Mouse (Mus musculus): ENCODE measurements around the gene Luc7l2.
"Not testable (repeated sequence)": the region's sequence is repeated elsewhere in the genome, so short reads cannot be mapped to it uniquely, and the experiment has no call there.

Luc7l2 gene

DNA sequence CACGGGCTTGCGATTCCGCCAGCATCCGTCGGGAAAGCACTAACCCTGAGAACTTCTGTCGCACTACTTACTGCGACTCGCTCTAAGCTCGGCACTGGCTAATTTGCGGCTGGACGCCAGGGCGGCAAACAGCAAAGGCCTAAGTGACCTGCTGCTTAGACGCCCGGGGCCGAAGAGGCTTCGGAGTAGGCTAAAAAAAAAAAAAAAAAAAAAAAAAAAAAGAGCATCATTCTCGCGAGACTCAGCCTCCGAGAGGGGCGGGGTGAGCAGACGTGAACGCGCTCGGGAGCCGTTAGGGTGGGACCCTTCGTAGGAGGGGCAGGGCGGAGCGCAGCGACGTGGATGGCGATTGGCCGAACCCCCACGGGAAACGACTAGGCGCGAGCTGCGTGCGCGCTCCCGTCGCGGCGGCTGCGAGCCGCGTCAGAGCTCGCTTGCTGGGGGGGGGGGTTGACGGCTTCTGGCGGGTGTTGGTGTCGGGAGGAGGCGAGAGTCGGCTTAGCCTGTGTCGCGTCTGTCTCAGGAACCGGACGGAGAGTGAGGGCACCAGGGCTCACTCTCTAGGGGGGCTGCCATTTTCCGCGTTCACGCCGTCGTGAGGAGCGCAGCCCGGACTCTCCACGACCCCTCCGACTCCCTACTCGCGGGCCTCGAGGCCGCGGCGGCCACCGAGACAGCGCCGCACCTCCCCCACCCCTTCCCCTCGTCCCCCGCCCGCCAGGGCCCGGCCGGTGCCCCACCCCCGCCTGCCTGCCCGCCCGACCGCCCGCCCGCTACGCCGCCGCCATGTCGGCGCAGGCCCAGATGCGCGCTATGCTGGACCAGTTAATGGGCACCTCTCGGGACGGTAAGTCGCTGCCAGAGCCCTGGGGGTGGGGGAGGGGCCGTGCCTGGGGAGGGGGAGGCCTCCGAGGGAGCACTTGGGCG is at the start of gene Luc7l2:
Gene Luc7l2 (plus strand): TSS at position 273 of the 927 bp plus-strand sequence.
- peak; percentile 100 for DNase-seq (ENCODE audit: low read depth, low spot score)

DNA sequence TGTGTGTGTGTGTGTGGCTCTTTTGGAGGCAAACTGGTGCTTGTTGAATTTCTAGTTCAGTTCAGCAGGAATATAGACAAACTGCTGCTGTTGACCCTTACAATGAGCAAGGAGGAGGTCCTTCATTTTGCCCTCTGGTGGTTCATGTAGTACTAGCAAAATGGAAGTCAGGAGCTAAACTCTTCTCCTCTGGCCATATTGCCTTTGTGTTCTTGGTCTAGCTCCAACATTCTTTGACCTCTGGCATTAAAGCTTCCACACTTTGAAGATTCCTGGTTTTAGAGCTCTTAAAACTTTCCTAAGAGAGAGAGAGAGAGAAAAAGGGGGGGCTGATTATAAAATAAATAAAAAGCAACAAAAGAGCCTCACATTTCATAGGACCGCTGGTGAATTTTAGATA is 39.0 kb upstream of the Luc7l2 start:
- DNase-seq (ENCODE audit: low read depth, low spot score) = no peak

DNA sequence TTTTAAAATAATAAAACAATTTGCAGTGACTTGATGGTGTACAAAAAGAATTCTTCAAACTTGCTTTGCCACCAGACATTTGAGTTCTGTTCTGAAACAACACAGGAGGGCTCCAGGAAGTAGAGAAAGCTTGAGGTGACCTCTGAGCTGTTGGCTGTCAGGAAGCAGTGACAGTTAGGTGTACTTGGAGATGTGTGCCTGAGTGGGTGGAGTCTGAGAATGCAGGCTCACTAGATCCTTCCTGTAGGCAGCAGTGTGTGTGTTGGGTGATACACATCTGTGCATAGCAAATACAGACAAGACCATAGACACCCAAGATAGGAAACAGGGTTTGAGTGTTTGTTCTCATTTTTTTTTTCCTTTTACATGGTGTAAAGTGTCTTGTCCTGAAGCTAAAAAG is 38.3 kb upstream of the Luc7l2 start:
- DNase-seq (ENCODE audit: low read depth, low spot score) = no peak

DNA sequence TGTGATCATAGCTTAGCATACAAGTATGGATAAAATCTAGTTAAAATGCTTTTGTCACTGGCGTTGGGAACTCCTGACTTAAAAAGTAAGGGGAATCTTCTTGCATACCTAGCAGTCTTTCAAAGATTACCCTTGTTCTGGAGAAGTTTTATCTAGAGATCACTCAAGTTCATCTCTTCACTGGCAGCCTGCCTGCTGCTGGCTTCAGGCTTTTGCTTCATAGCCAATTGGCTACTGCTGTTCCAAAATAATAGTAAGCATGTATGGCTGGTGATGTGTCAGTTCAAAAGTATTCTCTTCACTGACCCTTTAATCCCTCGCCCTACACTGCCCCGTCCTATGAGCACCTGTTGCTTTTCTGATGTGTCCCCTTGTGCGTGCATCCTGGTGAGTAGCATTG is 35.9 kb upstream of the Luc7l2 start:
- DNase-seq (ENCODE audit: low read depth, low spot score) = no peak

DNA sequence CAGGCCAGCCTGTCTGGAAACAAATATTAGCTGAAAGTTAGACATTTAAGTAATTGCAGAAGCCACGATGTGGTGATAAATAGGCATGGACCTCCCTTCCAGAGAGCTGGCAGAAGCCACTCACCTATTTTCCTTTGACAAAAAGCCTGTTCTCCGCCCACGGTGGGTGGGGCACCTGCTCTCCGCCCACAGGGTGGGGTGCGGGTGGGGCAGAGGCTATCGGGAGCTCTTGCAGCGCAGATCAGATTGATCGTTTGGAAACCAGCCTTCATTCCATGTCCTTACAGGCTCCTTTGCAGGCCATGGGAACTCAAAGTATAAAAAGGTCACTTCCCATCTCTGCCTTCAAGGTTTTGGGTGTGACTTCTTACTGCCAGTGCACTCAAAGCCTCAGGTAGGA is 27.3 kb upstream of the Luc7l2 start:
- DNase-seq (ENCODE audit: low read depth, low spot score) = no peak

DNA sequence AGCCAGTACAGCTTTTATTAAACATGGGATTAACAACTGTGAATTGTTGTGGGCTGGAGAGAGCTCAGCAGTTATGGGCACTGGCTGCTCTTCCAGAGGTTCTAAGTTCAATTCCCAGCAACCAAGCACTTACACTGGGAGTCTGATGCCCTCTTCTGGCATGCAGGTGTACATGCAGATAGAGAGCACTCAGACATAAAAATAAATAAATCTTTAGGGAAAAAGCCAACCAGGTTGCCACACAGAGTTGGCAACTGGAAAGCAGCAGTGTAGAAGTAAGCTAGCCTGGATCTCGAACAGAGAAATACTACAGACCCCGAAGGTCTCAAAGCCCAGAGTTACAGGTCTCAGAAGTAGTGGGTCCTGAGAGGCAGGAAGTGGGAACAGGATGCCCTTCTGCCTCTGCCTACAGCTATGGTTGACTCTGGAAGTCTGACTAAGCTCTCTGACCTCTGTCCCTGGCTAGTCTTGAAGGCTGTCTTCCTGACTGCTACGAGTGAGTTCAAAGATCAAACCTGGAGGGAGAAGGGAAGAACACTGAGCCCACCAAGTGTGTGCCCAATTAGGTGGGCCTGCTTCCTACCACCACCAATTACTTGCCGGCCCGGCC is 19.8 kb upstream of the Luc7l2 start:
- DNase-seq (ENCODE audit: low read depth, low spot score) = no peak

GRCm38 (mm10) chr6:38532500-38533420 is 18.4 kb upstream of the Luc7l2 start:
- DNase-seq (ENCODE audit: low read depth, low spot score) = no peak

- DNase-seq (ENCODE audit: low read depth, low spot score) = peak; percentile 100
Measured at GRCm38 (mm10) chr6:38533428-38534405, 17.4 kb upstream of the Luc7l2 start, which contains the start of gene Fmc1. TSS of gene Fmc1 (plus strand) at chr6:38533502.

- DNase-seq (ENCODE audit: low read depth, low spot score) = peak; percentile 96
Measured at GRCm38 (mm10) chr6:38534640-38535365, 16.3 kb upstream of the Luc7l2 start.

DNA sequence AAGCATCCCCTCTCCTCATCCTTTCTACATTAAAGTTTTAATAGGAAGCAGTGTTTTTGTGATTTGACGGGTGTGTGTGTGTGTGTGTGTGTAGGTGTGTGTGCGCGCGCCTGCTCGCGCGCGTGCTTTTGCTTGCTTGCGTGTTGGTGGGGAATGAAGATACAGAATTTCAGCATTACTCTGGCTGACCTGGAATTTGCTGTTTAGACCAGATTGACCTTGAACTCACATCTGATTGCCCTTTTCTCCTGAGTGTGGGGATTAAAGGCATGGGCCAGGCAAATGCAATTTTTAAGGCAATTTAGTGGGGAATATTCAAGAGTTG is 15.8 kb upstream of the Luc7l2 start:
- DNase-seq (ENCODE audit: low read depth, low spot score) = no peak

GRCm38 (mm10) chr6:38535788-38536187 is 15.3 kb upstream of the Luc7l2 start:
- no peak for DNase-seq (ENCODE audit: low read depth, low spot score)

GRCm38 (mm10) chr6:38544141-38544540 is 7.0 kb upstream of the Luc7l2 start:
- not testable (repeated sequence) for DNase-seq (ENCODE audit: low read depth, low spot score)

DNA sequence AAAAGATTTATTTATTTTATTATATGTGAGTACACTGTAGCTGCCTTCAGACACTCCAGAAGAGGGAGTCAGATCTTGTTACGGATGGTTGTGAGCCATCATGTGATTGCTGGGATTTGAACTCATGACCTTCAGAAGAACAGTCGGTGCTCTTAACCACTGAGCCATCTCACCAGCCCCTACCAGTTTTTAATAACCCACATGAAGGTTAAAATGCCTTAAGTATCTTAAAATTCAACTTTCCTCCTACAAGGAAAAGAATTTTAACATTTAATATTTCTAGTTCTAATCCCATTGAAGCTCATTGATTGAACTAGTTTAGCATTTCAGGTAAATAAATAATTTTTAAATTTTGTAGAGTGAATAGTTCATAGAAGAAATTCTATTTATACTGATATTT is 4.1 kb upstream of the Luc7l2 start:
- DNase-seq (ENCODE audit: low read depth, low spot score) = not testable (repeated sequence)

- no peak for DNase-seq (ENCODE audit: low read depth, low spot score)
Measured at GRCm38 (mm10) chr6:38547707-38548106, 3.4 kb upstream of the Luc7l2 start.

DNA sequence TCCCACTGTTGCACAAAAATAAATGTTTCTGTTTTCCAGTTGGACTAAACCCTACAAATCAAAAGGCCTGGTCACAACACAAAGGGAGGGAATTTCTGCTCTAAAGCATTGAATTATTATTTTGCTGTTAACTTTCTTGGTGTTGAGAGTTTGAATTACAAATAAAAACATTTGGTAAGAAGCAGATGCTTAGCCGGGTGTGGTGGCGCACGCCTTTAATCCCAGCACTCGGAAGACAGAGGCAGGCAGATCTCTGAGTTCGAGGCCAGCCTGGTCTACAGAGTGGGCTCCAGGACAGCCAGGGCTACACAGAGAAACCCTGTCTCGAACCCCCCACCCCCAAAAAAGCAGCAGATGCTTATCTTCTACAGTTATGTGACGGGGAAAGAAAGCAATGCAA is 2.5 kb upstream of the Luc7l2 start:
- not testable (repeated sequence) for DNase-seq (ENCODE audit: low read depth, low spot score)

DNA sequence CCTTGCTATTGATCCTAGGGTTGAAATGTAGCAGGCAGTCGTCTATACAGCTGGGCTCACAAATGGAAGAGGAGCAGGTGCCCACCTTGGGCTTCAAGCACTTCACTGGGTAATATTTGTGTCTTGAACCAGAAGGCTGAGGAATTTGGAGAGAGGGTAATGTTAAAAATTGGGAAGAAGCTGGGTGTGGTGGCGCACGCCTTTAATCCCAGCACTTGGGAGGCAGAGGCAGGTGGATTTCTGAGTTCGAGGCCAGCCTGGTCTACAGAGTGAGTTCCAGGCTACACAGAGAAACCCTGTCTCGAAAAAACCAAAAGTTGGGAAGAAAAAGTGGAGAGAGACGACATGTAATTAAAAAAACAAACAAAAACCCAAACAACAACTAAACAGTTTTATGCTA is 1.3 kb upstream of the Luc7l2 start:
- DNase-seq (ENCODE audit: low read depth, low spot score) = not testable (repeated sequence)

- peak; percentile 82 for DNase-seq (ENCODE audit: low read depth, low spot score)
Measured at GRCm38 (mm10) chr6:38550250-38551061, 678 bp upstream of the Luc7l2 start.

- DNase-seq (ENCODE audit: low read depth, low spot score) = peak; percentile 96
Measured at GRCm38 (mm10) chr6:38551989-38552635, 978 bp downstream of the Luc7l2 start.

DNA sequence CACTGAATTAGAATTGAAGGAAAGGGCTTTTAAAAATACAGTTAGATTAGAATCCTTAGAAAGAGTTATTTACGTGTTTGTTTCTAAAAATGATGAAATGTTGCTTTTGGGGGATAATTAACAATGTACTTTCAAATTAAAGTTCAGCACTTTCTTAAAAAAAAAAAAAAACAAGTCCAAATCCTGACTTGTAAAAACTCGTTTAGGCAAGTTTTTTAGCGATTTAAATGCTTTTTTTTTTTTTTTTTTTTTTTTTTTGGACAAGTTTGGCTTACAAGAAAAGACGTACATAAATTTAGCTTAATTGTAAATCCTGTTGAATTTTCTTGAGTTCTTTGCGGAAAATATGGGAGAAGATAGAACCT is 1.5 kb downstream of the Luc7l2 start:
- no peak for DNase-seq (ENCODE audit: low read depth, low spot score)
